27 mouse cellular contexts compared by ENCODE assay signal in genomic region chr6:39548030-39548429, GRCm38 (mm10). TPM values are rescaled to one million over a fixed set of nuclear protein-coding genes. Genes with fewer than 3 reads are reported as not detected.
DNase-seq lines count a peak whose midpoint lies in the region; ATAC-seq and TF ChIP-seq lines count a peak whose summit lies in the region.
"Had no signal": no experiment of that assay in that cellular context is flagged by ENCODE, and none has a peak within 500 bp of the region (broad histone marks: within the 10 kb centered on the region; RNA-seq: fewer than 3 reads in every experiment).

No protein-coding gene starts in this region.

- H3K9ac ChIP-seq in hindbrain, embryonic 12.5 days: no peak overlapping the region
- H3K9ac ChIP-seq in lung, embryonic 15.5 days: no peak overlapping the region
- H3K9ac ChIP-seq in hindbrain, embryonic 16.5 days (ENCODE audit: low read depth, low read length): no peak overlapping the region
- H3K9ac ChIP-seq: embryonic facial prominence, embryonic 12.5 days; forebrain, embryonic 13.5 days; heart, embryonic 12.5 days; kidney, embryonic 15.5 days; limb, embryonic 12.5 days; liver, embryonic 12.5 days had no signal

- H3K27me3 ChIP-seq in hindbrain, embryonic 10.5 days (ENCODE audit: insufficient read depth, poor library complexity, severe bottlenecking): no peaks in the 10 kb centered on the region
- H3K27me3 ChIP-seq in hindbrain, embryonic 12.5 days: no peaks in the 10 kb centered on the region
- H3K27me3 ChIP-seq in lung, embryonic 15.5 days: no peaks in the 10 kb centered on the region
- no peaks in the 10 kb centered on the region for H3K27me3 ChIP-seq in hindbrain, embryonic 16.5 days (replicated peaks; ENCODE audit: control insufficient read depth, insufficient read depth, low read length)
- H3K27me3 ChIP-seq: CH12.LX; embryonic facial prominence, embryonic 12.5 days; forebrain, embryonic 13.5 days; heart, embryonic 12.5 days; kidney, embryonic 15.5 days; limb, embryonic 12.5 days; liver, embryonic 12.5 days had no signal

- DNase-seq in hindbrain, embryonic 10.5 days (ENCODE audit: low spot score): no peak
- no peak for DNase-seq in lung, adult 2 months
- peak; percentile 48 for DNase-seq in Muller cell, postnatal 12 days (ENCODE audit: inconsistent ontology term)
- DNase-seq in cerebellum, adult 18-20 months: no peak
- DNase-seq: adrenal gland, adult 8-10 months; B cell, adult 2 months; cerebellum, adult 11-12 months; cerebellum, postnatal 14 days; gastrocnemius, postnatal 10 days; heart, postnatal 10 days; kidney, postnatal 4 days; lung, adult 18-20 months; right cerebral cortex, postnatal 25 days; thymus, postnatal 14 days had no signal

- no peak for TF ChIP-seq POLR2A in lung, adult 2 months (IDR thresholded peaks at IDR 0.05; ENCODE audit: borderline replicate concordance, extremely low read depth, low read depth, low read length)

- peaks cover 42% of the 10 kb centered on the region for H3K36me3 ChIP-seq in hindbrain, embryonic 10.5 days
- H3K36me3 ChIP-seq in hindbrain, embryonic 12.5 days: no peaks in the 10 kb centered on the region
- H3K36me3 ChIP-seq in lung, embryonic 15.5 days: no peaks in the 10 kb centered on the region
- H3K36me3 ChIP-seq in hindbrain, embryonic 16.5 days (ENCODE audit: control insufficient read depth, insufficient read depth, low read length): no peaks in the 10 kb centered on the region
- H3K36me3 ChIP-seq: G1E; kidney, embryonic 15.5 days; liver, embryonic 12.5 days had no signal

- ATAC-seq in hindbrain, embryonic 12.5 days (ENCODE audit: low FRiP score): no peak
- ATAC-seq in lung, embryonic 15.5 days (ENCODE audit: borderline replicate concordance, extremely low read depth, low FRiP score, low TSS enrichment): no peak
- peak; percentile 38; the same call in 1 of the 2 replicates for ATAC-seq in hindbrain, embryonic 16.5 days
- ATAC-seq: forebrain, embryonic 13.5 days; intestine, postnatal 0 days; liver, embryonic 12.5 days had no signal

- H3K9me3 ChIP-seq in hindbrain, embryonic 10.5 days: no peaks in the 10 kb centered on the region
- H3K9me3 ChIP-seq in hindbrain, embryonic 12.5 days (replicated peaks): no peaks in the 10 kb centered on the region
- H3K9me3 ChIP-seq in lung, embryonic 15.5 days: no peaks in the 10 kb centered on the region
- no peaks in the 10 kb centered on the region for H3K9me3 ChIP-seq in hindbrain, embryonic 16.5 days (ENCODE audit: control insufficient read depth, low read length)
- H3K9me3 ChIP-seq: embryonic facial prominence, embryonic 12.5 days; forebrain, embryonic 13.5 days; G1E; heart, embryonic 12.5 days; kidney, embryonic 15.5 days; limb, embryonic 12.5 days; liver, embryonic 12.5 days had no signal

- no peak overlapping the region for H3K4me3 ChIP-seq in hindbrain, embryonic 10.5 days
- no peak overlapping the region for H3K4me3 ChIP-seq in hindbrain, embryonic 12.5 days
- H3K4me3 ChIP-seq in lung, embryonic 15.5 days: no peak overlapping the region
- H3K4me3 ChIP-seq in lung, adult 2 months (replicated peaks; ENCODE audit: extremely low read depth, low read depth, low read length): no peak overlapping the region
- H3K4me3 ChIP-seq in hindbrain, embryonic 16.5 days (ENCODE audit: low read length): no peak overlapping the region
- H3K4me3 ChIP-seq: embryonic facial prominence, embryonic 12.5 days; erythroblast, embryonic 14.5 days; forebrain, embryonic 13.5 days; heart, embryonic 12.5 days; kidney, embryonic 15.5 days; limb, embryonic 12.5 days; liver, embryonic 12.5 days had no signal

- H3K4me2 ChIP-seq in hindbrain, embryonic 12.5 days (replicated peaks): no peak overlapping the region
- H3K4me2 ChIP-seq in lung, embryonic 15.5 days: no peak overlapping the region
- H3K4me2 ChIP-seq in hindbrain, embryonic 16.5 days (ENCODE audit: low read length): no peak overlapping the region
- H3K4me2 ChIP-seq: embryonic facial prominence, embryonic 12.5 days; forebrain, embryonic 13.5 days; heart, embryonic 12.5 days; kidney, embryonic 15.5 days; limb, embryonic 12.5 days; liver, embryonic 12.5 days had no signal

- WGBS in hindbrain, embryonic 10.5 days: 82% methylated on average over 5 of the region's 5 CpGs
- 82% methylated on average over 5 of the region's 5 CpGs for WGBS in hindbrain, embryonic 12.5 days
- 60% methylated on average over 5 of the region's 5 CpGs for WGBS in lung, embryonic 15.5 days
- 66% methylated on average over 5 of the region's 5 CpGs for WGBS in lung, adult 2 months
- 78% methylated on average over 5 of the region's 5 CpGs for whole genome bisulfite sequencing in hindbrain, embryonic 16.5 days

- H3K27ac ChIP-seq in hindbrain, embryonic 10.5 days: 0 out of 2 replicates have a peak overlapping the region, but pooled peaks have one; percentile 18
- no peak overlapping the region; the same call in 1 of the 2 replicates for H3K27ac ChIP-seq in hindbrain, embryonic 12.5 days
- peak overlapping the region; percentile 37 for H3K27ac ChIP-seq in lung, embryonic 15.5 days
- H3K27ac ChIP-seq in hindbrain, embryonic 16.5 days (ENCODE audit: low read depth, low read length): peak overlapping the region; percentile 54; the same call in 1 of the 2 replicates
- H3K27ac ChIP-seq: embryonic facial prominence, embryonic 12.5 days; forebrain, embryonic 13.5 days; limb, embryonic 12.5 days; liver, embryonic 12.5 days had no signal

- H3K4me1 ChIP-seq in hindbrain, embryonic 10.5 days (replicated peaks): peaks cover 59% of the 10 kb centered on the region
- H3K4me1 ChIP-seq in hindbrain, embryonic 12.5 days: peaks cover 47% of the 10 kb centered on the region
- H3K4me1 ChIP-seq in lung, embryonic 15.5 days: peaks cover 48% of the 10 kb centered on the region
- peaks cover 1% of the 10 kb centered on the region; the same call in 1 of the 2 replicates for H3K4me1 ChIP-seq in lung, adult 2 months (ENCODE audit: control insufficient read depth, insufficient read depth, low read length)
- H3K4me1 ChIP-seq in hindbrain, embryonic 16.5 days (ENCODE audit: control insufficient read depth, insufficient read depth, low read depth, low read length): peaks cover 24% of the 10 kb centered on the region

- no peak for TF ChIP-seq CTCF in lung, adult 2 months (IDR thresholded peaks at IDR 0.05; ENCODE audit: insufficient read depth, low read length)

RNA-seq across cellular contexts. Expression of gene Dennd2a, which starts 9.6 kb away (rescaled TPM):
- polyA plus RNA-seq in hindbrain, embryonic 10.5 days (2016; fragmentation: Nextera tagmentation; extraction: Ambion mirVana): 42.7 and 45.6 TPM in 2 replicates
- 49.0 TPM in 2 replicates for polyA plus RNA-seq in hindbrain, embryonic 12.5 days (2016; fragmentation: Nextera tagmentation; extraction: Ambion mirVana)
- polyA plus RNA-seq in lung, embryonic 15.5 days (2015; fragmentation: Nextera tagmentation; extraction: Ambion mirVana): 20.5 and 20.8 TPM in 2 replicates
- polyA plus RNA-seq in lung, adult 2 months (2012; rRNA removed): 21.3 and 22.9 TPM in 2 replicates
- 12.8 and 17.6 TPM in 2 replicates for polyA plus RNA-seq in hindbrain, embryonic 16.5 days (2015; fragmentation: Nextera tagmentation; extraction: Ambion mirVana)
- polyA plus RNA-seq: erythroblast, embryonic 14.5 days; G1E had no signal

RNA-seq across cellular contexts. Expression of gene Adck2, which starts 25.6 kb away (rescaled TPM):
- 29.3 and 30.8 TPM in 2 replicates for polyA plus RNA-seq in hindbrain, embryonic 10.5 days (2016; fragmentation: Nextera tagmentation; extraction: Ambion mirVana)
- 39.5 and 40.4 TPM in 2 replicates for polyA plus RNA-seq in hindbrain, embryonic 12.5 days (2016; fragmentation: Nextera tagmentation; extraction: Ambion mirVana)
- polyA plus RNA-seq in lung, embryonic 15.5 days (2015; fragmentation: Nextera tagmentation; extraction: Ambion mirVana): 26.6 and 28.5 TPM in 2 replicates
- polyA plus RNA-seq in lung, adult 2 months (2012; rRNA removed): 10.9 and 11.5 TPM in 2 replicates
- polyA plus RNA-seq in hindbrain, embryonic 16.5 days (2015; fragmentation: Nextera tagmentation; extraction: Ambion mirVana): 42.6 and 47.9 TPM in 2 replicates

RNA-seq across cellular contexts. Expression of gene Gm42420, which starts 37.5 kb away (rescaled TPM):
- polyA plus RNA-seq in hindbrain, embryonic 10.5 days (2016; fragmentation: Nextera tagmentation; extraction: Ambion mirVana): 0.76 and 1.6 TPM in 2 replicates
- 0.65 TPM in 1 of 2 replicates, not detected in the other for polyA plus RNA-seq in hindbrain, embryonic 12.5 days (2016; fragmentation: Nextera tagmentation; extraction: Ambion mirVana)
- polyA plus RNA-seq in lung, embryonic 15.5 days (2015; fragmentation: Nextera tagmentation; extraction: Ambion mirVana): 0.85 TPM in 1 of 2 replicates, not detected in the other
- polyA plus RNA-seq in lung, adult 2 months (2012; rRNA removed): 0.66 TPM in 1 of 2 replicates, not detected in the other
- polyA plus RNA-seq in hindbrain, embryonic 16.5 days (2015; fragmentation: Nextera tagmentation; extraction: Ambion mirVana): 1.6 and 1.9 TPM in 2 replicates
- polyA plus RNA-seq: embryonic facial prominence, embryonic 12.5 days; erythroblast, embryonic 14.5 days; forebrain, embryonic 13.5 days; G1E; heart, embryonic 12.5 days; kidney, embryonic 15.5 days had no signal

RNA-seq across cellular contexts. Expression of gene Ndufb2, which starts 44.3 kb away (rescaled TPM):
- 292 and 328 TPM in 2 replicates for polyA plus RNA-seq in hindbrain, embryonic 10.5 days (2016; fragmentation: Nextera tagmentation; extraction: Ambion mirVana)
- 255 and 307 TPM in 2 replicates for polyA plus RNA-seq in hindbrain, embryonic 12.5 days (2016; fragmentation: Nextera tagmentation; extraction: Ambion mirVana)
- 319 and 328 TPM in 2 replicates for polyA plus RNA-seq in lung, embryonic 15.5 days (2015; fragmentation: Nextera tagmentation; extraction: Ambion mirVana)
- 162 and 200 TPM in 2 replicates for polyA plus RNA-seq in lung, adult 2 months (2012; rRNA removed)
- 482 and 563 TPM in 2 replicates for polyA plus RNA-seq in hindbrain, embryonic 16.5 days (2015; fragmentation: Nextera tagmentation; extraction: Ambion mirVana)
